Mouse (Mus musculus) bone marrow, adult 2 months (tissue): ENCODE results near the gene Cd9. TPM values are rescaled to one million over a fixed set of nuclear protein-coding genes. Genes with fewer than 3 reads are reported as not detected.
A peak's percentile ranks its signal among the peaks of the same experiment; 100 is the strongest.

Experiments
- H3K27ac ChIP-seq: fragments of 200-500 bp; 2 replicates; pipeline ENCODE4 v1.5.1; 2012; ENCODE audit warnings: low read depth, mild to moderate bottlenecking, control low read depth, inconsistent platforms, low read length; ENCODE audit not compliant: control insufficient read depth, poor library complexity, insufficient read depth
- H3K4me1 ChIP-seq: fragments of 200-500 bp; 2 replicates; pipeline ENCODE4 v1.6.1; 2011; ENCODE audit warnings: low read length; ENCODE audit not compliant: control insufficient read depth, insufficient read depth
- H3K4me3 ChIP-seq: fragments of 200-500 bp; replicated peaks from 2 replicates; pipeline ENCODE3; 2011; ENCODE audit warnings: mild to moderate bottlenecking, low read depth, low read length, control low read depth; ENCODE audit not compliant: control insufficient read depth
- CTCF ChIP-seq: fragments of 200-500 bp; IDR thresholded peaks from 2 replicates; pipeline ENCODE4 v1.5.1; 2011; ENCODE audit warnings: low read length, control low read depth; ENCODE audit not compliant: control insufficient read depth, insufficient read depth
- POLR2A ChIP-seq: fragments of 200-500 bp; IDR thresholded peaks from 2 replicates; pipeline ENCODE4 v1.6.1; 2011; ENCODE audit warnings: low read depth, mild to moderate bottlenecking, control low read depth, low read length, borderline replicate concordance; ENCODE audit not compliant: control insufficient read depth
- WGBS: fragments of 180-500 bp; shearing (Covaris S2); methylation state at CpG from one replicate; pipeline ENCODE4 v1.1.7; 2018; 5-methylcytosine and 5-hydroxymethylcytosine counted together
- polyA plus RNA-seq: library from polyadenylated mRNA; stranded (reverse); fragments of >200 nt; gene quantifications from 2 replicates; pipeline ENCODE4 v1.2.4, GENCODE M21; 2011; ENCODE audit warnings: low replicate concordance; ENCODE audit not compliant: missing spikeins, insufficient read depth, insufficient read length

The Cd9 gene
- polyA plus RNA-seq, 1 experiment, result 90.4 TPM

- no peak for TF ChIP-seq CTCF
- no peak for TF ChIP-seq POLR2A
- peaks cover 4% of the 10 kb centered on the region for H3K4me1 ChIP-seq
- H3K4me3 ChIP-seq, result no peak overlapping the region
- H3K27ac ChIP-seq, result 0 out of 2 replicates have a peak overlapping the region, but pooled peaks have one; percentile 5
Measured at GRCm38 (mm10) chr6:125510645-125511044, 16.1 kb upstream of the Cd9 start.

GRCm38 (mm10) chr6:125509783-125510182 is 15.2 kb upstream of the Cd9 start:
- 8% methylated on average over 3 of the region's 3 CpGs for WGBS
- Histone ChIP-seq H3K4me3 (no peak overlapping the region), H3K27ac (no peak overlapping the region), H3K4me1 (peaks cover 4% of the 10 kb centered on the region)
- no peak for TF ChIP-seq POLR2A

- H3K4me3 ChIP-seq, result no peak overlapping the region
- no peak overlapping the region for H3K27ac ChIP-seq
- H3K4me1 ChIP-seq, result peaks cover 4% of the 10 kb centered on the region
- 74% methylated on average over 4 of the region's 4 CpGs for WGBS
- TF ChIP-seq CTCF (no peak), POLR2A (no peak)
Measured at GRCm38 (mm10) chr6:125506427-125506826, 11.8 kb upstream of the Cd9 start.

- Histone ChIP-seq H3K4me1 (no peaks in the 10 kb centered on the region; the same call in none of the 2 replicates), H3K4me3 (no peak overlapping the region), H3K27ac (no peak overlapping the region)
- TF ChIP-seq CTCF, result no peak
- no peak for TF ChIP-seq POLR2A
- WGBS, result 68% methylated on average over 3 of the region's 3 CpGs
Measured at GRCm38 (mm10) chr6:125504622-125505355, 10.2 kb upstream of the Cd9 start.

GRCm38 (mm10) chr6:125503186-125503802 is 8.7 kb upstream of the Cd9 start:
- Histone ChIP-seq H3K4me3 (no peak overlapping the region), H3K4me1 (no peaks in the 10 kb centered on the region; the same call in none of the 2 replicates), H3K27ac (no peak overlapping the region)
- TF ChIP-seq POLR2A, result no peak
- TF ChIP-seq CTCF, result no peak
- 89% methylated on average over 11 of the region's 11 CpGs for WGBS

GRCm38 (mm10) chr6:125498062-125498461 is 3.5 kb upstream of the Cd9 start:
- H3K4me3 ChIP-seq, result no peak overlapping the region
- 13% methylated on average over 5 of the region's 5 CpGs for WGBS
- peak; percentile 65 for TF ChIP-seq CTCF
- no peak for TF ChIP-seq POLR2A
- H3K4me1 ChIP-seq, result no peaks in the 10 kb centered on the region
- no peak overlapping the region for H3K27ac ChIP-seq

- no peak overlapping the region for H3K4me3 ChIP-seq
- TF ChIP-seq CTCF, result no peak
- no peak for TF ChIP-seq POLR2A
- H3K4me1 ChIP-seq, result no peaks in the 10 kb centered on the region; the same call in 1 of the 2 replicates
- H3K27ac ChIP-seq, result no peak overlapping the region
- WGBS, result 89% methylated on average over 12 of the region's 12 CpGs
Measured at GRCm38 (mm10) chr6:125496417-125496816, 1.8 kb upstream of the Cd9 start.

- no peak overlapping the region for H3K27ac ChIP-seq
- peaks cover 2% of the 10 kb centered on the region; the same call in 1 of the 2 replicates for H3K4me1 ChIP-seq
- WGBS, result 76% methylated on average over 9 of the region's 9 CpGs
- no peak overlapping the region for H3K4me3 ChIP-seq
- TF ChIP-seq CTCF (no peak), POLR2A (no peak)
Measured at GRCm38 (mm10) chr6:125495361-125495760, 770 bp upstream of the Cd9 start.
